Mouse (Mus musculus): Measurements from ENCODE around the gene Prss8. TPM values are rescaled to one million over a fixed set of nuclear protein-coding genes. Genes with fewer than 3 reads are reported as not detected.
A peak's percentile ranks its signal among the peaks of the same experiment; 100 is the strongest.

Gene Prss8
- total and polyA plus RNA-seq, 3 experiments: 0.12 to 0.21 TPM; not detected in 1

DNA sequence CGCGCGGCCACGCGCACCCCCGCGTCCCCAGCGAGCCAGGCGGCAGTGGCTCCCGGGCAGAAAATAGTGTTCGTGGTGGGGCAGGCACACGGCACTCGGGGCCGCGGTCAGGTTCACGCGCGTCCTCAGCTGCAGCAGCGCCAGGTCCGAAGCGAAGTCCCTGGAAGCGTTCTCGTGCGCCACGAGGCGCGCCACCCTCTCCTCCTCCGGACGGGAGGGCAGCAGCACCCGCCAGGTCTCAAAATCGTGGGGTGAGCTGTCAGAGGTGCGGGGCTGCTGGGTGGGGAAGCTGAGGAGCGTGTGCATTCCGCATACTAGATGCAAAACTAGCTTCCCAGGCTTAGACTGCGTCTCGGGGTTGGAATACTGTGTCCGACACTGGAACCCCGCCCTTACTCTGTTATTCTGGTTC lies 5.8 kb upstream of the Prss8 start:
- Histone ChIP-seq H3K36me3 (ENCODE audit: control insufficient read depth in 1 of 2, insufficient read depth in 2 of 2, low read length in 2 of 2) (peaks cover 0 to 10% of the 10 kb centered on the region in 2 experiments; a peak in 2 of 4 replicates), H3K79me2 (ENCODE audit: control insufficient read depth, insufficient read depth, low read length, poor library complexity) (peaks cover 1% of the 10 kb centered on the region; the same call in 1 of the 2 replicates), H3K9me3 (replicated peaks; ENCODE audit: insufficient read depth, low read length) (no peaks in the 10 kb centered on the region), H3K27me3 (ENCODE audit: control insufficient read depth in 1 of 2, insufficient read depth in 2 of 2, low read length in 2 of 2) (no peaks in the 10 kb centered on the region), H3K9ac (ENCODE audit: control insufficient read depth, low read depth, low read length, poor library complexity, severe bottlenecking) (peak overlapping the region; percentile 92), H3K4me1 (ENCODE audit: control insufficient read depth in 1 of 2, insufficient read depth in 2 of 2, low read length in 2 of 2) (peaks cover 2 to 7% of the 10 kb centered on the region in 2 experiments; a peak in 3 of 4 replicates), H3K4me3 (ENCODE audit: control insufficient read depth in 1 of 2, insufficient read depth in 1 of 2, low read depth in 2 of 2, low read length in 2 of 2) (peak overlapping the region; percentile 79 to 89), H3K27ac (ENCODE audit: control insufficient read depth, low read depth, low read length) (0 out of 2 replicates have a peak overlapping the region, but pooled peaks have one; percentile 20)
- no peak for DNase-seq (ENCODE audit: low read depth, low spot score)
- TF ChIP-seq SIN3A (IDR thresholded peaks at IDR 0.05; ENCODE audit: low read length) (no peak), ZMIZ1 (IDR thresholded peaks at IDR 0.05; ENCODE audit: low read depth, low read length) (no peak), CHD2 (IDR thresholded peaks at IDR 0.05; ENCODE audit: low read length) (no peak), RCOR1 (IDR thresholded peaks at IDR 0.05; ENCODE audit: low read depth, low read length) (no peak), GATA1 (IDR thresholded peaks at IDR 0.05; ENCODE audit: low read depth, low read length) (no peak), USF2 (IDR thresholded peaks at IDR 0.05; ENCODE audit: borderline replicate concordance in 1 of 2, insufficient read depth in 1 of 2, low read depth in 1 of 2, low read length in 2 of 2) (no peak), EP300 (IDR thresholded peaks at IDR 0.05; ENCODE audit: low read depth in 1 of 2, low read length in 2 of 2) (no peak), ETS1 (IDR thresholded peaks at IDR 0.05; ENCODE audit: low read depth, low read length) (no peak), MAFK (IDR thresholded peaks at IDR 0.05; ENCODE audit: borderline replicate concordance, low read depth, low read length) (no peak), POLR2AphosphoS2 (IDR thresholded peaks at IDR 0.05; ENCODE audit: low read length) (no peak), KAT2A (conservative IDR thresholded peaks at IDR 0.05; ENCODE audit: low read depth, low read length) (no peak), MAX (IDR thresholded peaks at IDR 0.05; ENCODE audit: low read length) (no peak), MYC (IDR thresholded peaks at IDR 0.05; ENCODE audit: low read depth, low read length) (no peak), NELFE (IDR thresholded peaks at IDR 0.05; ENCODE audit: low read depth, low read length) (no peak), USF1 (IDR thresholded peaks at IDR 0.05; ENCODE audit: low read depth, low read length) (no peak), UBTF (IDR thresholded peaks at IDR 0.05; ENCODE audit: borderline replicate concordance, insufficient read depth, low read depth, low read length) (no peak), POLR2AphosphoS5 (IDR thresholded peaks at IDR 0.05; ENCODE audit: borderline replicate concordance, low read depth, low read length) (no peak)

- Histone ChIP-seq H3K4me1 (ENCODE audit: control insufficient read depth in 1 of 2, insufficient read depth in 2 of 2, low read length in 2 of 2) (peaks cover 2 to 7% of the 10 kb centered on the region in 2 experiments; a peak in 3 of 4 replicates), H3K4me3 (ENCODE audit: control insufficient read depth in 1 of 2, insufficient read depth in 1 of 2, low read depth in 2 of 2, low read length in 2 of 2) (peak overlapping the region; percentile 79 to 89), H3K9ac (ENCODE audit: control insufficient read depth, low read depth, low read length, poor library complexity, severe bottlenecking) (peak overlapping the region; percentile 92), H3K27ac (ENCODE audit: control insufficient read depth, low read depth, low read length) (peak overlapping the region; percentile 88), H3K27me3 (ENCODE audit: control insufficient read depth in 1 of 2, insufficient read depth in 2 of 2, low read length in 2 of 2) (no peaks in the 10 kb centered on the region), H3K79me2 (ENCODE audit: control insufficient read depth, insufficient read depth, low read length, poor library complexity) (peaks cover 1% of the 10 kb centered on the region; the same call in 1 of the 2 replicates), H3K36me3 (ENCODE audit: control insufficient read depth in 1 of 2, insufficient read depth in 2 of 2, low read length in 2 of 2) (peaks cover 0 to 10% of the 10 kb centered on the region in 2 experiments; a peak in 2 of 4 replicates), H3K9me3 (replicated peaks; ENCODE audit: insufficient read depth, low read length) (no peaks in the 10 kb centered on the region)
- DNase-seq (ENCODE audit: low read depth, low spot score): peak; percentile 98
- TF ChIP-seq POLR2A (IDR thresholded peaks at IDR 0.05; ENCODE audit: control insufficient read depth in 1 of 2, insufficient read depth in 1 of 2, low read depth in 1 of 2, low read length in 2 of 2, poor library complexity in 1 of 2) (peak; percentile 50 to 83; a peak in 3 of 4 replicates), MYC (IDR thresholded peaks at IDR 0.05; ENCODE audit: low read depth, low read length) (peak; percentile 97), HCFC1 (IDR thresholded peaks at IDR 0.05; ENCODE audit: low read depth, low read length) (peak; percentile 81), POLR2AphosphoS2 (IDR thresholded peaks at IDR 0.05; ENCODE audit: low read length) (peak; percentile 55), E2F4 (IDR thresholded peaks at IDR 0.05; ENCODE audit: borderline replicate concordance, low read depth, low read length) (no peak), UBTF (IDR thresholded peaks at IDR 0.05; ENCODE audit: borderline replicate concordance, insufficient read depth, low read depth, low read length) (no peak), GATA1 (IDR thresholded peaks at IDR 0.05; ENCODE audit: low read depth, low read length) (no peak), MAZ (IDR thresholded peaks at IDR 0.05; ENCODE audit: low read depth, low read length) (no peak), TBP (IDR thresholded peaks at IDR 0.05; ENCODE audit: low read depth, low read length) (peak; percentile 78), RCOR1 (IDR thresholded peaks at IDR 0.05; ENCODE audit: low read depth, low read length) (no peak), MYB (IDR thresholded peaks at IDR 0.05; ENCODE audit: low read depth, low read length) (0 out of 2 replicates have a peak, but pooled peaks have one; percentile 20), ZMIZ1 (IDR thresholded peaks at IDR 0.05; ENCODE audit: low read depth, low read length) (peak; percentile 72; the same call in 1 of the 2 replicates), CTCF (IDR thresholded peaks at IDR 0.05 in 2 of 3, conservative IDR thresholded peaks at IDR 0.05 in 1 of 3; ENCODE audit: control insufficient read depth in 1 of 3, insufficient read depth in 1 of 3, low read depth in 2 of 3, low read length in 3 of 3, poor library complexity in 1 of 3, severe bottlenecking in 1 of 3) (peak; percentile 78 to 97 (median 95)), MAFK (IDR thresholded peaks at IDR 0.05; ENCODE audit: borderline replicate concordance, low read depth, low read length) (no peak), USF1 (IDR thresholded peaks at IDR 0.05; ENCODE audit: low read depth, low read length) (no peak), ETS1 (IDR thresholded peaks at IDR 0.05; ENCODE audit: low read depth, low read length) (peak; percentile 85), NELFE (IDR thresholded peaks at IDR 0.05; ENCODE audit: low read depth, low read length) (peak; percentile 84), EP300 (IDR thresholded peaks at IDR 0.05; ENCODE audit: low read depth in 1 of 2, low read length in 2 of 2) (peak; percentile 28 to 35; a peak in 2 of 4 replicates), RAD21 (IDR thresholded peaks at IDR 0.05; ENCODE audit: low read depth, low read length) (peak; percentile 85), GABPA (IDR thresholded peaks at IDR 0.05; ENCODE audit: low read depth, low read length) (no peak), KAT2A (conservative IDR thresholded peaks at IDR 0.05; ENCODE audit: low read depth, low read length) (0 out of 2 replicates have a peak, but pooled peaks have one; percentile 33), USF2 (IDR thresholded peaks at IDR 0.05; ENCODE audit: borderline replicate concordance in 1 of 2, insufficient read depth in 1 of 2, low read depth in 1 of 2, low read length in 2 of 2) (no peak), SIN3A (IDR thresholded peaks at IDR 0.05; ENCODE audit: low read length) (peak; percentile 96), POLR2AphosphoS5 (IDR thresholded peaks at IDR 0.05; ENCODE audit: borderline replicate concordance, low read depth, low read length) (no peak)
Measured at GRCm38 (mm10) chr7:127935028-127935722, 5.3 kb upstream of the Prss8 start.
